Comparison of ENCODE assay signal across 22 mouse cellular contexts in the genomic region with DNA sequence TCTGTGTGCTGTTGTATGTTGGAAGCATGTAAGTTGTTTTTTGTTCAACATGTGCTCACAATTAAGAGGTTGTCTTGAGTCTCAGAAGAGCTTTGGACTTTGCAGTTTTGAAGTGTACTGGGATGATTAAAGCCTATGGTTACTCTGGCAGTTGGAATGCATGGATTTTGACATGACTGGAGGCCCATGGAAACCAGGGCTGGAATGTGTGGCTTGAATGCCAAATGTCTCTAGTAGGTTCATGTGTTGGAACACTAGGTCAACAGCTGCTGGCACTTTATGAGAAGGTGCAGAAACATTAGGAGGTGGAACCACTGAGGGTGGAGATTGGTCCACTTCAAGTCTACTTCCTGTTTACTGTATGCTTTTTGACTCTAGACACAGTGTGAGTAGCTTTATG.
DNase-seq lines count a peak whose midpoint lies in the region; TF ChIP-seq lines count a peak whose summit lies in the region.
"Had no signal": no experiment of that assay in that cellular context is flagged by ENCODE, and none has a peak within 500 bp of the region (broad histone marks: within the 10 kb centered on the region; RNA-seq: fewer than 3 reads in every experiment).

No protein-coding gene starts in this region.

- DNase-seq in heart, adult 11 months = peak; percentile 59
- no peak for DNase-seq in heart, postnatal 10 days
- peak; percentile 6 for DNase-seq in kidney, postnatal 14 days
- DNase-seq in kidney, postnatal 25 days = no peak
- DNase-seq in cerebellum, postnatal 25 days = no peak
- DNase-seq: adrenal gland, adult 8-10 months; adrenal gland, postnatal 25 days; B cell, adult 2 months; cerebellum, adult 11-12 months; cerebellum, adult 8-10 months; cerebellum, postnatal 10 days; forebrain, postnatal 0 days; gastrocnemius, adult 2 months; gastrocnemius, postnatal 14 days; heart, adult 2 months had no signal

- H3K36me3 ChIP-seq in myocyte (ENCODE audit: control insufficient read depth, insufficient read depth) = no peaks in the 10 kb centered on the region
- H3K36me3 ChIP-seq: G1E; heart, embryonic 10.5 days; heart, embryonic 13.5 days; hindbrain, embryonic 12.5 days; hindbrain, embryonic 15.5 days had no signal

- intact Hi-C loops in heart, postnatal 10 days (cut with DNase I) = no loop called here

- no peaks in the 10 kb centered on the region for H3K79me2 ChIP-seq in myocyte (ENCODE audit: control insufficient read depth, insufficient read depth)

- no peaks in the 10 kb centered on the region for H3K27me3 ChIP-seq in myocyte (ENCODE audit: control insufficient read depth, insufficient read depth, insufficient read length)
- H3K27me3 ChIP-seq: CH12.LX; heart, embryonic 13.5 days; hindbrain, embryonic 12.5 days; hindbrain, embryonic 15.5 days had no signal

- no peak for TF ChIP-seq POLR2A in myocyte (IDR thresholded peaks at IDR 0.05; ENCODE audit: insufficient read length, low read depth)

- H3K4me2 ChIP-seq in myocyte (ENCODE audit: low read depth) = no peak overlapping the region
- H3K4me2 ChIP-seq: heart, embryonic 13.5 days; hindbrain, embryonic 12.5 days; hindbrain, embryonic 15.5 days had no signal

- no peak overlapping the region for H3K4me3 ChIP-seq in myocyte
- H3K4me3 ChIP-seq: gastrocnemius, adult 2 months; heart, adult 2 months; heart, embryonic 10.5 days; heart, embryonic 13.5 days; hindbrain, embryonic 12.5 days; hindbrain, embryonic 15.5 days had no signal

- no peak overlapping the region for H3ac ChIP-seq in myocyte (ENCODE audit: control insufficient read depth, insufficient read length)

TF ChIP-seq in myocyte, 11 proteins besides CTCF, POLR2A, EP300 and RAD21:
- TF ChIP-seq MAX (IDR thresholded peaks at IDR 0.05; ENCODE audit: low read depth) = no peak
- no peak for TF ChIP-seq E2F4 (IDR thresholded peaks at IDR 0.05; ENCODE audit: insufficient read depth)
- no peak for TF ChIP-seq CEBPB (IDR thresholded peaks at IDR 0.05; ENCODE audit: insufficient read depth, poor library complexity, severe bottlenecking)
- TF ChIP-seq USF1 (IDR thresholded peaks at IDR 0.05; ENCODE audit: low read depth) = no peak
- no peak for TF ChIP-seq TCF3 (IDR thresholded peaks at IDR 0.05; ENCODE audit: insufficient read length, low read depth)
- no peak for TF ChIP-seq SRF (IDR thresholded peaks at IDR 0.05; ENCODE audit: control insufficient read depth, insufficient read length, low read depth)
- TF ChIP-seq TCF12 (IDR thresholded peaks at IDR 0.05; ENCODE audit: insufficient read depth, poor library complexity, severe bottlenecking) = no peak
- TF ChIP-seq MYOG (IDR thresholded peaks at IDR 0.05; ENCODE audit: control insufficient read depth in 1 of 3, insufficient read depth in 1 of 3, insufficient read length in 2 of 3, low read depth in 2 of 3) = peak in 1 of 3 experiments; percentile 49
- no peak for TF ChIP-seq REST (IDR thresholded peaks at IDR 0.05; ENCODE audit: insufficient read depth, insufficient read length)
- TF ChIP-seq MYOD1 (IDR thresholded peaks at IDR 0.05; ENCODE audit: control insufficient read depth in 1 of 3, insufficient read length in 2 of 3, low read depth in 2 of 3) = peak in 2 of 3 experiments; percentile 17 to 55
- TF ChIP-seq POLR2AphosphoS2 (IDR thresholded peaks at IDR 0.05; ENCODE audit: insufficient read length, low read depth) = no peak

Comparison
In these comparisons a context has a peak if more than half of its experiments do, and no peak if none do; other contexts are left out.
1. DNase-seq: peak in heart, adult 11 months (single experiment) and kidney, postnatal 14 days (single experiment); none in heart, postnatal 10 days (0 of 2), kidney, postnatal 25 days (0 of 2) and cerebellum, postnatal 25 days (0 of 2).